25 mouse cellular contexts compared by ENCODE assay signal in genomic region chr1:184902886-184903285, GRCm38 (mm10). TPM values are rescaled to one million over a fixed set of nuclear protein-coding genes. Genes with fewer than 3 reads are reported as not detected.
DNase-seq lines count a peak whose midpoint lies in the region; ATAC-seq and TF ChIP-seq lines count a peak whose summit lies in the region.
"Had no signal": no experiment of that assay in that cellular context is flagged by ENCODE, and none has a peak within 500 bp of the region (broad histone marks: within the 10 kb centered on the region; RNA-seq: fewer than 3 reads in every experiment).

No protein-coding gene starts in this region.

- peaks cover 50% of the 10 kb centered on the region for H3K36me3 ChIP-seq in heart, embryonic 10.5 days
- H3K36me3 ChIP-seq in hindbrain, embryonic 13.5 days: peaks cover 71% of the 10 kb centered on the region
- peaks cover 17% of the 10 kb centered on the region for H3K36me3 ChIP-seq in hindbrain, postnatal 0 days (ENCODE audit: insufficient read depth, low read length)
- peaks cover 9% of the 10 kb centered on the region; the same call in 1 of the 2 replicates for H3K36me3 ChIP-seq in midbrain, embryonic 11.5 days (ENCODE audit: control insufficient read depth, insufficient read depth, low read length)
- H3K36me3 ChIP-seq in midbrain, embryonic 14.5 days (ENCODE audit: control insufficient read depth, insufficient read depth, low read length): peaks cover 81% of the 10 kb centered on the region

- ATAC-seq in hindbrain, embryonic 13.5 days (ENCODE audit: low FRiP score): no peak
- no peak for ATAC-seq in hindbrain, postnatal 0 days
- ATAC-seq in midbrain, embryonic 11.5 days (ENCODE audit: low FRiP score): peak; percentile 14; the same call in 1 of the 2 replicates
- ATAC-seq in midbrain, embryonic 14.5 days (ENCODE audit: low FRiP score, low TSS enrichment): no peak
- ATAC-seq: CD4-positive, CD25-positive, alpha-beta regulatory T cell, adult 4 months; forebrain, embryonic 13.5 days; forebrain, embryonic 16.5 days; intestine, postnatal 0 days had no signal

- H3K9ac ChIP-seq in hindbrain, embryonic 13.5 days: no peak overlapping the region
- H3K9ac ChIP-seq in hindbrain, postnatal 0 days (replicated peaks; ENCODE audit: low read length): no peak overlapping the region
- H3K9ac ChIP-seq in midbrain, embryonic 11.5 days (ENCODE audit: low read length): no peak overlapping the region
- no peak overlapping the region for H3K9ac ChIP-seq in midbrain, embryonic 14.5 days (replicated peaks; ENCODE audit: low read length)
- H3K9ac ChIP-seq: forebrain, embryonic 13.5 days had no signal

- 0 out of 2 replicates have a peak, but pooled peaks cover 3% of the 10 kb centered on the region for H3K4me1 ChIP-seq in heart, embryonic 10.5 days
- H3K4me1 ChIP-seq in hindbrain, embryonic 13.5 days (replicated peaks): peaks cover 38% of the 10 kb centered on the region
- no peaks in the 10 kb centered on the region for H3K4me1 ChIP-seq in hindbrain, postnatal 0 days (ENCODE audit: insufficient read depth, low read length)
- H3K4me1 ChIP-seq in midbrain, embryonic 11.5 days (ENCODE audit: control insufficient read depth, insufficient read depth, low read length): no peaks in the 10 kb centered on the region; the same call in 1 of the 2 replicates
- 0 out of 2 replicates have a peak, but pooled peaks cover 9% of the 10 kb centered on the region for H3K4me1 ChIP-seq in midbrain, embryonic 14.5 days (ENCODE audit: control insufficient read depth, insufficient read depth, low read length)

- H3K4me2 ChIP-seq in hindbrain, embryonic 13.5 days: no peak overlapping the region
- no peak overlapping the region for H3K4me2 ChIP-seq in hindbrain, postnatal 0 days (ENCODE audit: low read depth, low read length)
- H3K4me2 ChIP-seq in midbrain, embryonic 11.5 days: no peak overlapping the region
- no peak overlapping the region for H3K4me2 ChIP-seq in midbrain, embryonic 14.5 days (ENCODE audit: low read length)
- H3K4me2 ChIP-seq: forebrain, embryonic 13.5 days; heart, embryonic 11.5 days had no signal

- H3K27ac ChIP-seq in heart, embryonic 10.5 days: no peak overlapping the region
- H3K27ac ChIP-seq in hindbrain, embryonic 13.5 days: 0 out of 2 replicates have a peak overlapping the region, but pooled peaks have one; percentile 30
- H3K27ac ChIP-seq in hindbrain, postnatal 0 days: no peak overlapping the region
- no peak overlapping the region for H3K27ac ChIP-seq in midbrain, embryonic 11.5 days (ENCODE audit: low read depth, low read length)
- H3K27ac ChIP-seq in midbrain, embryonic 14.5 days (replicated peaks; ENCODE audit: low read depth, low read length): no peak overlapping the region
- H3K27ac ChIP-seq: forebrain, embryonic 10.5 days; forebrain, embryonic 13.5 days had no signal

- no peaks in the 10 kb centered on the region for H3K9me3 ChIP-seq in heart, embryonic 10.5 days
- H3K9me3 ChIP-seq in hindbrain, embryonic 13.5 days: no peaks in the 10 kb centered on the region
- H3K9me3 ChIP-seq in hindbrain, postnatal 0 days (ENCODE audit: low read length): no peaks in the 10 kb centered on the region
- no peaks in the 10 kb centered on the region for H3K9me3 ChIP-seq in midbrain, embryonic 11.5 days (ENCODE audit: control insufficient read depth, low read length)
- no peaks in the 10 kb centered on the region for H3K9me3 ChIP-seq in midbrain, embryonic 14.5 days (ENCODE audit: control insufficient read depth, low read length)
- H3K9me3 ChIP-seq: forebrain, embryonic 10.5 days; forebrain, embryonic 13.5 days had no signal

- 82% methylated on average over 7 of the region's 7 CpGs for WGBS in heart, embryonic 10.5 days
- 54% methylated on average over 7 of the region's 7 CpGs for WGBS in hindbrain, embryonic 13.5 days
- WGBS in hindbrain, postnatal 0 days: 37% methylated on average over 7 of the region's 7 CpGs
- 64% methylated on average over 7 of the region's 7 CpGs for WGBS in midbrain, embryonic 11.5 days
- WGBS in midbrain, embryonic 14.5 days: 48% methylated on average over 7 of the region's 7 CpGs

- H3K4me3 ChIP-seq in heart, embryonic 10.5 days: no peak overlapping the region
- H3K4me3 ChIP-seq in hindbrain, embryonic 13.5 days: no peak overlapping the region
- H3K4me3 ChIP-seq in hindbrain, postnatal 0 days (ENCODE audit: low read length): no peak overlapping the region
- no peak overlapping the region for H3K4me3 ChIP-seq in midbrain, embryonic 11.5 days (ENCODE audit: low read depth, low read length)
- no peak overlapping the region for H3K4me3 ChIP-seq in midbrain, embryonic 14.5 days (replicated peaks; ENCODE audit: low read depth, low read length)
- H3K4me3 ChIP-seq: forebrain, embryonic 10.5 days; forebrain, embryonic 13.5 days had no signal

- H3K27me3 ChIP-seq in heart, embryonic 10.5 days (ENCODE audit: insufficient read depth, poor library complexity, severe bottlenecking): no peaks in the 10 kb centered on the region
- no peaks in the 10 kb centered on the region for H3K27me3 ChIP-seq in hindbrain, embryonic 13.5 days
- no peaks in the 10 kb centered on the region for H3K27me3 ChIP-seq in hindbrain, postnatal 0 days (ENCODE audit: insufficient read depth, low read length)
- H3K27me3 ChIP-seq in midbrain, embryonic 11.5 days (ENCODE audit: control insufficient read depth, insufficient read depth, low read length): no peaks in the 10 kb centered on the region
- H3K27me3 ChIP-seq in midbrain, embryonic 14.5 days (ENCODE audit: control insufficient read depth, insufficient read depth, low read length): no peaks in the 10 kb centered on the region
- H3K27me3 ChIP-seq: forebrain, embryonic 13.5 days had no signal

- peak; percentile 68 for DNase-seq in heart, embryonic 10.5 days (ENCODE audit: low spot score)
- DNase-seq in heart, adult 18-20 months: no peak
- DNase-seq in hindbrain, postnatal 0 days (ENCODE audit: low spot score): no peak
- DNase-seq in midbrain, embryonic 11.5 days (ENCODE audit: low spot score, missing footprints): no peak
- DNase-seq in midbrain, embryonic 14.5 days: no peak
- no peak for DNase-seq in thymus, postnatal 36 days
- DNase-seq: adrenal gland, adult 2 months; adrenal gland, postnatal 14 days; cerebellum, adult 11 months; cerebellum, adult 2 months; cerebellum, adult 9-11 months; cerebellum, postnatal 25 days; gastrocnemius, postnatal 10 days; gastrocnemius, postnatal 36 days had no signal

- no peak for TF ChIP-seq CTCF in hindbrain, postnatal 0 days (IDR thresholded peaks at IDR 0.05; ENCODE audit: low read depth)

RNA-seq across cellular contexts. Expression of gene C130074G19Rik, which starts 19.9 kb away (rescaled TPM):
- polyA plus RNA-seq in heart, embryonic 10.5 days (2016; fragmentation: Nextera tagmentation; extraction: Ambion mirVana): 0.22 and 0.82 TPM in 2 replicates
- total RNA-seq in heart, adult 18-20 months (2021): 10 to 100 TPM; 13.9 to 15.4 TPM
- 1.1 and 1.2 TPM in 2 replicates for polyA plus RNA-seq in hindbrain, embryonic 13.5 days (2015; fragmentation: Nextera tagmentation; extraction: Ambion mirVana)
- total RNA-seq in hindbrain, postnatal 0 days (2014; rRNA removed): 4.2 and 6.6 TPM in 2 replicates
- 1.1 TPM in 2 replicates for polyA plus RNA-seq in hindbrain, postnatal 0 days (2015; fragmentation: Nextera tagmentation; extraction: Ambion mirVana)
- polyA plus RNA-seq in midbrain, embryonic 11.5 days (2014; fragmentation: Nextera tagmentation; extraction: Ambion mirVana): 0.50 and 0.52 TPM in 2 replicates
- polyA plus RNA-seq in midbrain, embryonic 14.5 days (2014; fragmentation: Nextera tagmentation; extraction: Ambion mirVana): 0.40 and 1.1 TPM in 2 replicates
- total RNA-seq: common myeloid progenitor, adult 5-6 weeks; granulocyte monocyte progenitor cell, adult 5-6 weeks; MEL had no signal
- polyA plus RNA-seq: C2C12; CD4-positive, CD25-positive, alpha-beta regulatory T cell, adult 4 months had no signal

RNA-seq across cellular contexts. Expression of gene Marc2, which starts 56.6 kb away (rescaled TPM):
- polyA plus RNA-seq in heart, embryonic 10.5 days (2016; fragmentation: Nextera tagmentation; extraction: Ambion mirVana): 72.9 and 98.6 TPM in 2 replicates
- 100 to 1,000 TPM; 137 to 145 TPM for total RNA-seq in heart, adult 18-20 months (2021)
- polyA plus RNA-seq in hindbrain, embryonic 13.5 days (2015; fragmentation: Nextera tagmentation; extraction: Ambion mirVana): 110 and 119 TPM in 2 replicates
- 56.6 and 62.1 TPM in 2 replicates for total RNA-seq in hindbrain, postnatal 0 days (2014; rRNA removed)
- polyA plus RNA-seq in hindbrain, postnatal 0 days (2015; fragmentation: Nextera tagmentation; extraction: Ambion mirVana): 151 TPM in 2 replicates
- 107 and 110 TPM in 2 replicates for polyA plus RNA-seq in midbrain, embryonic 11.5 days (2014; fragmentation: Nextera tagmentation; extraction: Ambion mirVana)
- polyA plus RNA-seq in midbrain, embryonic 14.5 days (2014; fragmentation: Nextera tagmentation; extraction: Ambion mirVana): 111 and 112 TPM in 2 replicates
